Mouse (Mus musculus) frontal cortex, postnatal 14 days (tissue): Measurements from ENCODE around the gene Trmt10a.

Experiments used
- DNase-seq, 2 experiments: peaks; one replicate each; pipeline ENCODE4 v3.0.0; 2022; ENCODE audit warnings: low spot score in 2 of 2

Trmt10a gene

GRCm38 (mm10) chr3:138143315-138144059, at the start of gene Trmt10a:
Gene Trmt10a, plus strand, starts transcription at chr3:138143448.
- DNase-seq, result peak; percentile 95 to 98

GRCm38 (mm10) chr3:138095301-138095700, 47.9 kb upstream of the Trmt10a start:
- DNase-seq, result peak in 1 of 2 experiments; percentile 24

- no peak for DNase-seq
Measured at GRCm38 (mm10) chr3:138095718-138096117, 47.5 kb upstream of the Trmt10a start.

- no peak for DNase-seq
Measured at GRCm38 (mm10) chr3:138096263-138097028, 46.8 kb upstream of the Trmt10a start.

- no peak for DNase-seq
Measured at GRCm38 (mm10) chr3:138097718-138098117, 45.5 kb upstream of the Trmt10a start.

GRCm38 (mm10) chr3:138101936-138102335, 41.3 kb upstream of the Trmt10a start:
- no peak for DNase-seq

- no peak for DNase-seq
Measured at GRCm38 (mm10) chr3:138103690-138104089, 39.6 kb upstream of the Trmt10a start.

- no peak for DNase-seq
Measured at GRCm38 (mm10) chr3:138105056-138105455, 38.2 kb upstream of the Trmt10a start.

- no peak for DNase-seq
Measured at GRCm38 (mm10) chr3:138106887-138107286, 36.4 kb upstream of the Trmt10a start.

- DNase-seq, result no peak
Measured at GRCm38 (mm10) chr3:138110910-138111782, 32.1 kb upstream of the Trmt10a start.

GRCm38 (mm10) chr3:138114106-138114505, 29.1 kb upstream of the Trmt10a start:
- DNase-seq, result no peak

GRCm38 (mm10) chr3:138116871-138117270, 26.4 kb upstream of the Trmt10a start:
- no peak for DNase-seq

GRCm38 (mm10) chr3:138118392-138118791, 24.9 kb upstream of the Trmt10a start:
- DNase-seq, result no peak

- no peak for DNase-seq
Measured at GRCm38 (mm10) chr3:138118831-138119230, 24.4 kb upstream of the Trmt10a start.

GRCm38 (mm10) chr3:138119444-138120105, 23.7 kb upstream of the Trmt10a start:
- DNase-seq, result no peak

- DNase-seq, result no peak
Measured at GRCm38 (mm10) chr3:138121461-138121860, 21.8 kb upstream of the Trmt10a start.

- no peak for DNase-seq
Measured at GRCm38 (mm10) chr3:138123842-138124241, 19.4 kb upstream of the Trmt10a start.

- no peak for DNase-seq
Measured at GRCm38 (mm10) chr3:138129110-138129509, 14.1 kb upstream of the Trmt10a start.

- DNase-seq, result no peak
Measured at GRCm38 (mm10) chr3:138130692-138131091, 12.6 kb upstream of the Trmt10a start.

GRCm38 (mm10) chr3:138131168-138131567, 12.1 kb upstream of the Trmt10a start:
- DNase-seq, result no peak

- no peak for DNase-seq
Measured at GRCm38 (mm10) chr3:138133463-138133862, 9.8 kb upstream of the Trmt10a start.
